Mouse (Mus musculus): ENCODE measurements around the gene Abcc2. TPM values are rescaled to one million over a fixed set of nuclear protein-coding genes. Genes with fewer than 3 reads are reported as not detected.

Gene Abcc2
- total RNA-seq, 1 experiment from 2014 or later, result 0.06 TPM

DNA sequence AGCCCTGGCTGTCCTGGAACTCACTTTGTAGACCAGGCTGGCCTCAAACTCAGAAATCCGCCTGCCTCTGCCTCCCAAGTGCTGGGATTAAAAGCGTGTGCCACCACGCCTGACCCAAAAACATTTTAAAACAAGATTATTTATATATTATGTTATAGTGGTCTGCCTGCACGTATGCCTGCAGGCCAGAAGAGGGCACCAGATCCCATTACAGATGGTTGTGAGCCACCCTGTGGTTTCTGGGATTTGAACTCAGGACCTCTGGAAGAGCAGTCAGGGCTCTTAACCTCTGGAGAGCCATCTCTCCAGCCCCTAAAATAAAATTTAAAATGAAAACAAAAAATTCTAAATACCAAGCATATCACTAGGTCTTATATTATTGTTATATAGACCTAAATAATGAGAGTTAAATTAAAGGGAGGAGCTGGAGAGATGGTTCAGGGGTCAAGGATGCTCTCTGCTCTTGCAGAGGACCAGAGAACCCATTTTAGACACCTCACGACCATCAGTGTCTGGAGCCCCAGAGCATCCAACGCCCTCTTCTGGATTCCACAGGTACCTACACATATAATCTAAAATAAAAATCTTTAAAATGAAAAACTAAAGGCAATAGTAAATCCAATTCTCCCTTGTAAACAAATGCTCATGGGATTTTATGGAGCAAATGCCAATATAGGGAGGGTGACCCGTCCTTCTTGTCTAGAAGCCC is 71.0 kb downstream of the Abcc2 start:
- DNase-seq, result no peak

DNA sequence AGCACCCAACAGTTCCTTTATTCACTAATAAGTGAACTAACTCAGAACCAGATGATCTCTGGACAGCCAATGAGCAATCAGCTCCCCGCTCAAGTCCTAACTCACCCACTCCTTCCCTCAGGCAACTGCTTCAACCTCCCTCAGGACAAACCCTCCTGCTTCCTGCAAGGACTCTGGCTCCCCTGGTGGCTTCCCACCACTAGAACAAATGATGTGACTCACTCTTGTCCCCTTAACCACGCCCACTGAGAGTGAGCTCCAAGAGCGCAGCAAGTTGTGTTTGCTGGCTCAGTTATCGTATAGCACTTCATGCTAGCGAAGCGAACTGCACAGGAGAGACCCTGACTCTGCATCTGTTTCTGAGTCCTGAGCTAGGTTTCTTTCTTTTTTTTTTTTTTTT is 75.4 kb downstream of the Abcc2 start:
- DNase-seq, result no peak

DNA sequence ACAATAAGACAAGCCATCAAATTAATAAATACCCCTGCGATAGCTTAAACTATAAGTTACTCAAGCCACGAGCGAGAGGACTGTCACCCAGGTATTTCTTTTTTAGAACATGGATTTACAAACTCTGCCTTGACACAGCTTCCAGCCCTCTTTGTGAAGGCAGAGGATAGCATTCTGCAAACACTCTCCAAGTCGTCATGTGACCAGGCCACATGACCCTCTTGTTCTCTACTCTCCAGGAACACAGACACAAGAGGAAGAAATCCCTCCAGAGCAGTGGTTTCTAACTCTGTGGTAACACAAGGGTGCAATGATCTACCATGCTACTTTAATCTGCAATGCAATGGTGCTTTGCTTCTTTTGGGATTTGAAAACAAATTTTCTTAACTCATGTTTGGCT is 88.4 kb downstream of the Abcc2 start:
- no peak for DNase-seq

DNA sequence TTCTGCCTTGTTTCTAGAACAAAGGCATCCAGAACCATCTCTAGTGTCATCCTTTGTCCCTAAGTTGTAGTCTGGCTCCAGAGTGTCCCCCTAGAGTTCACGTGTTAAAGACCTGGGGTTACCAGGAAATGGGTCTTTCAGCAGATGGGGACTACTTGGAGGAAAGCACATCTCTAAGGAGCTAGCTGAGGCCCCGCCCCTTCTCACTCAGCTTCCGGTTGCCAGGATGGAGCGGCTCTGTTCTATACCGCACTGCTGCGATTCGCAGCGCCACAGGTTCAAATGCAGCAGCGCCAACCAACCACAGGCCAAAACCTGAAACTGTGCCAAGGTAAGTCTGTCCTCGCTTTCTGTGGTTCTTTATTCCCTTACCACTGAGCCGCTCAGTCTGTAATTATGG is 92.4 kb downstream of the Abcc2 start:
- DNase-seq, result no peak

DNA sequence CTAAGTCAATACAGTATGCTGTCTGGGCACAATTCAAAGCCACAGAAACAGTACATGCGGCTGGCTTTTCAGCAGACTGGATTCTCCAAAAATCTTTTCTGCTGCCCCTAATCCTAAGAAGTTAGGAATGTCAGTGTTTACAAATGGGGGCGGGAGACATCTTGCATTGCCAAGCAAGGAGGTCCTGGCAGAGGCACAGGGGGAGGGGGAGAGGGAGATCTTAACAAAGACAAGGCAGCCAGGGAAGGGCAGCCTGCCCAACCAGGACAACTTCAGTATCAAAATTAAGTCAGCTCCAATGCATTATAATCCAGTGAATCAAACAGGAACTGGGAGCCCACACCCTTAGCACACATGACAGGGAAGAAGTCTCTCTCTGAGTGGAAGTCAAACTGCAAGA is 94.0 kb downstream of the Abcc2 start:
- DNase-seq, result no peak

DNA sequence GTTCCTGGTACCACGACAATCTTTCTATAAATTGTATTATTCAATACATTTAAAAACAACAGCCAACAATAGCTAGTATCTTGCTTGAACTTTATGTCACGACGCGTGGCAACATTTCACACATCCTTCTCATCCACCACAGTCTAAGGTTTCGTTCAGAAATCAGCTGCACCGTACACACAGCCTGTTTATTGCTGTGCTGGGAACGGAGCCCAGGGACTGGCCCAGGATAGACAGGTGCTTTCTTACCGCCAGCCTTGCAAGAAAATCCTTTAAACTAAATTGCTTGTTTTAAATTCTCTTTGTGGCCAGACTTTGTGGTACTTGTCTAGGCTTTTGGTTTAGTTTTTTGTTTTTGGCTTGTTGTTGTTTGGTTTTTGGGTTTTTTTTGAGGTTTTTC is 95.4 kb downstream of the Abcc2 start:
- DNase-seq, result no peak

DNA sequence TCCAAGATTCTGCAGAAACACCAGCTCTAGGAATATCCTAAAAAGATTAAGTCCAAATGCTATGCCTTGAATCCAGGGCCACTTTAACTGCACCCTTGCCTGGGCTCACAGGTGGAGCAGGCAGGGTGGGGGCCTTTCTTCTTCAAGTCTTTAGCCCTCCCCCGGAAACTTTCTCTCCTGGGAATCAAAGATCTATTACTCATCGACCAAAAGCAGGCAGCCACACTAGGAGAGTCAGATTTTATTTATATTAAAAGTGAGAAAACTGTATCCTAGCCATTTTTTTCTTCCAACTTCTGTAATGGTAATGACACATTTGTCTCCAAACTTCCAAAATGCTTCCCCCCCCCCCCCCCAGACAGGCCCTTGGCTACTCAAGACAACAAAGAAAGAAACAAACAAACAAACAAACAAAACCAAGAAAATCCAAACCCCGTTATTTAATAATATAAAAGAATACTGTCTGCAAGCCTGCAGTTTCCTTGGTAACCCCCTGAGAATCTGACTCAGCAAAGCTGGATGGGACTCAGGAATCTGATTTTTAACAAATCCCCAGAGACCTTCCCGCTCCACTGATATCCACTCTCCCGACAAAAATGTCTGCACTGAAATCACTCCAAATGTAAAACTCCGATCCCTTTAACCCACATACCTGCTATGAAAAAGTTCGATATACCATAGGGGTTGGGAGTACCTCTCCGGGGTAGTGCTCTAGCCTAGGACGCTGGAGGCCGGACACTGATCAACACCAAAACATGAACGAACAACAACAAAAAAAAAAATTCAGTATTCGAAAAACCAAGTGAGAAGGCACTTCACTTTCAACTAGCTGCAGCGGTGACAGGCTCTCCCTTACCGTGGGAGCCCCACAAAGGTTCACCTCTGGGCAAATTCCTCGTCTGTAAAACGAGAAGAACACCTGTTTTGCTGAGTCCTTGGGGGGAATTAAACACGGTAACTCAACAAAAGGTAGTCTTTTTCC is 96.4 kb downstream of the Abcc2 start:
- no peak for DNase-seq

DNA sequence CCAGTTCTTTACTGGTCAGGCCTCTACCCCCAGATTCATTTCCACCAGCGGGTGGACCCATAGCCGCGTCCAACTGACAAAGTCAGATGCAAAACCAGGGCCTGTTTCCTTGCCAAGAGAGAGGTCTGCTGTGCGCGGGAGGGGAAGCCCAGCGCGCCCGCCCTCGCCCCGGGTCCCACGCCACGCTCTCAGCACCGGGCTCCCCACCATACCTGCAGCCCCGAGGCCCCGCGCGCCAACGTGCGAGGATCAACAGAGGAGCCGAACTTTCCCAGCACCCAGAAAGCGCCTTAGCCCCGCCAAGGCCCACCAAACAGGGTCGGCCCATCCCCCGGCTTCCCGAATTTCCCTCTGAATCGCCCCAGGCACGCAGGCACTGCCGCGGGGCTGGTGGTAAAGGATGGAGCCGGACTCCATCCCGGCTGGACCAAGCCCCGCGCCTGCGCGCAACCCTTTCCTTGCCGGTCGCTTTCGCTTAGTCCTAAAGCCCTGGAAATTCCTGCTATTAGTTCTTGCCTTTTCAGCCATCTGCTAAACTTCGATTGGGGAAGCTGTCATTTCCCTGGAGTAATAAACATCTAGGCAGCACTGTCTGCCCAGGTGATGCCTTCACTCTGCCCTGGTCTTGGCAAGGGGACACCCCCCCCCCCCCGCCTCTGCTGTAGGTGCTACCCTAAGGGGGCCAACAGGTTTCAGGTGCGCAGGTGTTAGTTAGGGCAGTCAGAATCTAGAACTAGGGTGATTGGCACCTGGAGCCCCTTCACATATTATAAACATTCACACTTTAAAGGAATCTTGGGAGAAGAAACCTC is 97.6 kb downstream of the Abcc2 start:
- DNase-seq, result peak; percentile 71

DNA sequence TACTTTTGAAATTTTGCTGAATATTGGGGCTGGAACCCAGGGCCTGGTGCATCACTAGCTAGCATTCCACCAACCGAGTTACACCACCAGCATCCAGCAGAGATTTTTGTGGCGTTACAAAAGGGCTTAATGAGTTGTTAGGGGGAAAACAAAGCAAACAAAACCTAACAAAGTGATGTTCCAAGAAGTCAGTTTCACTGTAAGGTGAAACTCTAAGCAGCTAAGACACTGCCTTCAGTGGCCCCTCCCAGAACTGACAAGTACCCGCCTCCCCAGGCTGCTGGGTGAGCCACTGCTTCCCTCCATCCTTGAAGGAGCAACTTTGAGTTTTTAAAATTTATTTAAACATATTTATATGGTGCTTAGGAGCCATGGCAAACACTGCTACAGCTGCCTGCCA is 98.4 kb downstream of the Abcc2 start:
- no peak for DNase-seq

DNA sequence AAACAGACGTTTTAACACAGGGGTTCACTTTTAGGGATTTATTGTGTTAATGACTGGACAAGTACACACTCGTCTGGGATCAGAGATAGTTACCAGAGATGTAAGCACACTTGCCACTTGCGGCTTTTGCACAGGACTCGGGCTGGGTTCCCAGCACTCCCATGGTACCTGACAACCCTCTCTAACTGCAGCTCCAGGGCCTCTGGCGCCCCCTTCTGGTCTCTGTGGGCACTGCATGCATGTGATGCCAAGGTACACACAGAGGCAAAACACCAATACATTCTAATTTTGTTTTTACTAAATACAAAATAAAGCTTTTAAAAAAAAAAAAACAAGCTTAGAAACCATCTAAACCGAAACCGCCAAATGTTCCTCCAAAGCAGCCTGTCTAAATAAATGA is 99.6 kb downstream of the Abcc2 start:
- DNase-seq, result no peak

DNA sequence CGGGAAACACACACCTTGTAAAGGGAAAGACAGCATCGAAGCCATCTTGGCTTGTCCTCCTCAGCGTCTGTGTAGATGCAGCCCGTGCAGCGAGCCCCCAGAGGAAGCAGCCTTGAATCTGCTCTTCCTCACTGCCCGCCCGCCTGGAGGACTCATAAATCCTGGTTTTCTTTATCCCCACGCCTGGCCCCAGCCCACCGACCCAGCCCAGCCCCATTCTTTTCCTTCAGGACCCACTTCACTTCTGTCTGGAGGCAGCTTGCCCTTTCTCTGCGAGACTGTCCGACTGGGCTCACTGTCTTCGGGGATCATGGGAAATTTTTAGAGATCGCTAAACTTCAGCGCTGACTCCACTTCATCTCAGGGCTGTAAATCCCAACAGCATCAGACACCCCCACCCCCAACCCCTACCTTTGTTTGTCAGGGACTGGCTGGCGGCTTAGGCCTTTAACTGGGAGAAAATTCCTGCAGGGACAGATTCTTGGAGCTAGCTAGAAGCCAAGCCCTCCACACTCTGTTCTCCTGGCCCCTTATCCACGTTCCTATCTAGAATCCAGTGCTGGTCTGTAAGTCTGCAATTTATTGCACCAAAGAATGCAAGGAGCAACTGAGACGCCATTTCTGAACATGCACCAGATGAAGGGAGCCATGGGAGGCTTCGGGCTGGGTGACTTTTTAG is 101.0 kb downstream of the Abcc2 start:
- DNase-seq, result no peak

DNA sequence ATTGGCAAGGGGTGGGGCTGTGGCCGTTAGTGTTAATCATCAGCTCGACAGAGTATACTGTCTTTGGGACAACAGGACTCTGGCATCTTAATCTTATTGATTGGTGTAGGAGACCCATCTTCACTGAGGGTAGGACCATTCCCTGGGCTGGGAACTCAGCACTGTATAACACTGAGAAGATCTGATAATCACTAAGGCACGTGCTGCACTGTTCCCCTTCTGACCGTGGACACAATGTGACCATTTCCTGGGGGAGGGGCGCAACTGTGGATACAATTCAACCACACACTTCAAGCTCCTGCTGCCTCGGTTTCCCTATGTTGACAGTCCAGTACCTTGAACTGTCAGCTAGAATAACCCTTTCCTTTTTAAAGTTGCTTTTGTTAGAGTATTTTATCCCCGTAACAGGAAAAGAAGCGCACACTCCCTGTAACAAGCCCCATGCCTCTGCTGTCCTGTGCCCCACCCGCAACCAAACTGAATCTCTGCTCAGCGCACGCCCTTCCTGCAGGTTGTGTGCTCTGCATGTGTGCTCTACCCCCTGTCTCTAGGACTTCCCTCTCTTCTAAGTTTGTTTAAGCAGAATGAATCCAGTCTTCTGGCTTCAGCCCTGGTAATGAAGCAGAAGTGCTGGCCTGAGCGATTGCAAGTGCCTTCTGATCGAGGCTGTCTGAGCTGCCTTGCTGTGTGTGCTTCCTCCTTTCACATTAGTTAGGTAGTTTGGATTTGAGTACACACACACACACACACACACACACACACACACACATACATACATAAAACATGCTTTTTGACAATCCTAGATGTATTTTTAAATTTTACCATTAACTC is 102.9 kb downstream of the Abcc2 start:
- no peak for DNase-seq

DNA sequence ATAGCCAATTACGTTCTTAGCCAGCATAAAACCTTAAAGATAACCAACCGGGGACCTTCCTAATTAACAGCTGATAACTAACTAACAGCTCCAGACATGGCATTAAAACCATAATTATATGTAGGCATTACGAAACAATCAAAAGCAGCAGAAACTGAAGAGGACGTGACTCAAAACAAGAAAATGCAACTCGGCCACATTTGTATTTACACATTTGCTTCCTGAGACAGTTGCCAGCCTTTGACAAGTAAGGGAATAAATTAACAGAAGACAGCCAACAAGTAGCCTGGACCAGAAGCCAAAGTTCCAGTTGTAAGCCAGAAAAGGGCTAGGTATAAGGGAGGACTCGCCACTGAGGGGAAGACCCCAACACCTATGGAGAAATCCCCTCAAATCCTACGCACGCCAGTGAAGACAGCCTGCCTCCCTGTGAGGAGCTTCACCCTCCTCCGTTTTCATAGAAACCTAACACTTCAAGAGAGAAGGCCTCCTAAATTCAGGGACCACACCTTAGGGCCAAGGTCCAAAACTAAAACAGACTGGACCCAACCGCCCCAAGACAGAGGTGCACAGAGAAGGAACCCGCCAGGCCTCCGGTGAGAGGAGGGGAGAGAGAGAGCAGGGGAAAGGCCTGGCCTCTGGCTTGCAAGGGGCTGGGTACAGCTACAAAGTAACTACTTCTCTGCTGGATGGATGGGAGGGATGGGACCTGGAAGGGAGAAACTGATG is 104.5 kb downstream of the Abcc2 start:
- DNase-seq, result no peak

DNA sequence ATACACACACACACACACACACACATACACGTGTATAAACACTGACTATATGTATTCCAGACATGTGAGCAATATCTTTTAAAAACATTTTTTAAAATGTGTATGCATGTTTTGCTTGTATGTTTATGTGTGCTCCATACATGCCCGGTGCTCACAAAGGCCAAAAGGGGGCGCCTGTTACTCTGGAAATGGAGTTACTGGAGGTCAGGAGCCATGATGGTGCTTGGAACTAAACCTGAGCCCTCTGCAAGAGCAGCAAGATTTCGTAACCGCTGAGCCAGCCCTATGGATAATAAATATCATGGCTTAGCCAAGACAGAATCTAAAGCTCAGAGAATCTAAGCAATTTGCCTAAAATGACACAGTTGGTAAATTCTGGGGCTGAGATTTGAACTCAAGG is 105.2 kb downstream of the Abcc2 start:
- no peak for DNase-seq

DNA sequence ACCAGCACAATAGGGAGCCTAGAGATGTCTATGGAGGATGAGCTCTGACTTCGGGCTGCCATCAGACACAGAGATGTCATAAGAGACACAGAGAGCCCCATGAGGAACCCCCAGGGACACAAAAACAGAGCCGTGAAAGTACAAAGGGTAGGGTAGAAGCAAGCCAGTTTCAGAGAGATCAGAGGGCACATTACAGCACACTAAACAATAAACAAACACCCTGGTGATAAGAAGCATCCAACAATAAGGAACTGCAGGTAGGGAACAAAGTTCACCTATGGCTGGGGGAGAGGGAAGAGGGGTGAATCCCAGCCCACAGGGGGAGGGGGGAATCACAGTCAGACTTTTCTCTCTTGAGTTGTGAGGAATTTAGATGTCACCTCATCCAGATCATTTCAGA is 105.7 kb downstream of the Abcc2 start:
- no peak for DNase-seq

Other genes starting within 250 kb of the Abcc2 start
- gene Nkx2-3, start 169.9 kb upstream of the Abcc2 start, total RNA-seq (2021), result not detected in 2 replicates
- 78.7 and 96.2 TPM in 2 replicates for gene Slc25a28, start 107.3 kb upstream of the Abcc2 start, total RNA-seq (2021)
- gene Entpd7, start 92.5 kb upstream of the Abcc2 start, total RNA-seq (2021), result 21.6 and 22.9 TPM in 2 replicates
- 10.6 and 15.3 TPM in 2 replicates for gene Cutc, start 29.2 kb upstream of the Abcc2 start, total RNA-seq (2021)
- 48.5 and 49.6 TPM in 2 replicates for gene Cox15, start 29.2 kb upstream of the Abcc2 start, total RNA-seq (2021)
- gene Dnmbp, start 158.0 kb downstream of the Abcc2 start, total RNA-seq (2021), result 15.9 and 17.1 TPM in 2 replicates
- gene Cpn1, start 204.4 kb downstream of the Abcc2 start, total RNA-seq (2021), result 0.67 TPM in 1 of 2 replicates, not detected in the other
- gene Cyp2c23, start 247.0 kb downstream of the Abcc2 start, total RNA-seq (2021), result 1.4 and 3.9 TPM in 2 replicates